Mouse (Mus musculus): ENCODE data around the gene Mfsd14b.

The Mfsd14b gene

DNA sequence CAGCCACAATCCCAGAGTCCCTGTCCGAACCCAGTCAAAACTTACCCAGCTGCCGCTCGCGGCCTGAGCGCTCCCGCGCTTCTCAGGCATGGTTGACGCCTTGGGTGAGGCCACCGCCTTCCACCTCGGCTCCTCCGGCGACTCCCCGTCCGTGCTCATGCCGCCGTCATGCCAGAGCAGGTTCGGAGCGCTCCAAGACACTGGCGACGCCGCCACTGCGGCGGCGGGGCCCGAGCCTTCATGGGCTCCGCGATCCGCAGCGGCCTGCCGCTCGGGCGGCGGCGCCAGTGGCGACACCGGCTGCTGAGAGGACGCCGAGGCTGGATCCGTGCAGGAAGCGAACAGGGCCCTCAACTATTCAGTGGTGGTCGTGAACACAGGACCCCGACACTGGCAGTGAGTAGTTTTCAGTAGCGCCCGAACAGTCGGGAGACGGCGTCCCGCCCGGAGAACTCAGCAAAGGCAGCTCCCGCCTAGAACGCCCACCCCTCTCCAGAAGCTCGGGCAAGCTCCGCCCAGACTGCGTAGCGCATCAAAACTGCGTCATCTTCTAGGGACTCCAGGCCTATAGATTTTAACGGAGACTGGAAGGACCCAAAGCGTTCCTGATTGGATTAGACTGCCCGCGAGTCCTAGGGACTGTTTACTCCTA lies at the start of gene Mfsd14b:
TSS of gene Mfsd14b (minus strand) at position 517 of the 652 bp plus-strand sequence.
- peak; percentile 82 for DNase-seq (ENCODE audit: low spot score)

DNA sequence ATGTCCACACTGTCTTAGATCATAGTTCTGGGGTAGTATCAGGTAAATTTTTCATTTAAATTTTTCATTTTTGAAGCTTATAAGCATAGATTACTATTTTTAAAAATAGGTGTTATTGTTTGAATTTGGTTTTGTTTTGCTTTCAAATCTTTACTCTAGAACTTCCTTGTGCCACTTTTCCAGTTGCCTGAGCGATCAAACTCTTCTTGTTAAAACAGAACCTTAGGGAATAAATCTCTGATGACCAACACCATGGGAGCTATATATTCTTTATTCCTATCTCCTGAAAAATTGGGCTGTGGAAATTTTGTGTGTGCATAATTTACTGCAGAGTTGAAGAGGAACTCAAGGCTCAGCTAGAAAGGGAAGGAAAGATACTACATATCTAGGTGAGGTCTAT lies 37.2 kb upstream of the Mfsd14b start, which contains the start of gene Olfr466:
TSS of gene Olfr466 (plus strand) at position 301 of the 400 bp plus-strand sequence.
- DNase-seq (ENCODE audit: low spot score), result no peak

DNA sequence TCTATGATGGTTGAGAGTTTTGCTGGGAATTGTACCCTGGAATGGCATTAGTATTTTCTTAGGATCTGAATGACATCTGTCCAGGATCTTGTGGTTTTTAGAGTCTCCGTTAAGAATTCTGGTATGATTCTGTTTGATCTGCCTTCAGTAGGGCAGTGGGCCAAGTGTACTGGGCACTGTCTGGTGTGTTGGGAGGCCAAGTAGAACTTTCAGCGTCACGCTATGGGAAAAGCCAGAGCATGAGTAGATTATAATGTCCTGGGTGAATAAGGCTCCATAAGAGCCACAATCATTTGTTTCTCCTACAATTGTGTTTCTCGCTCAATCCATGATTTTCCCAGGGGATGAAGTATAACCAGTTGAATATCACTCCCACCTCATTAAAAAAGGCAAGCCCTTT lies 25.0 kb upstream of the Mfsd14b start, which contains the start of gene Olfr465-ps1:
TSS of gene Olfr465-ps1 (plus strand) at position 301 of the 400 bp plus-strand sequence.
- no peak for DNase-seq (ENCODE audit: low spot score)

- DNase-seq (ENCODE audit: low spot score), result no peak
These were observed 14.5 kb upstream of the Mfsd14b start for GRCm38 (mm10) chr13:65127063-65127847.

DNA sequence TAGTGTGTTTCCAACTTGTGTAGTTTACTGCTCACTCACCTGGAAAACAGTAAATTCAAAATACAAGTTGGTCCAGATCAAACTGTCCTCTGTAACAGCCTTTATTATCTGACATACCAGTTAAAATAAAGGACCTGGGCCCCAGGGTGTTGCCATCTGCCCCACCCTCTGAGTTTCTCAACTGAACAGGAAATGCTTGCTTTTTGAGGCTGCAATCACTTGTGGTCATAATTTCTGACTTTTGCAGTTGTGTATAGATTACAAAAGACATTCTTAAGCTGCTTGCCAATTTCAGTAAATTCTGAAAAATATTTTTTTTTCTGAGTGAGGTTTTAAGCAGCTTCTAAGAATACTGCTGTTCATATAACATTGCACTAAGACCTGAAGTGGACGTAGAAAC lies 9.3 kb upstream of the Mfsd14b start:
- no peak for DNase-seq (ENCODE audit: low spot score)

- no peak for DNase-seq (ENCODE audit: low spot score)
These were observed 8.2 kb upstream of the Mfsd14b start for GRCm38 (mm10) chr13:65120984-65121383.

DNA sequence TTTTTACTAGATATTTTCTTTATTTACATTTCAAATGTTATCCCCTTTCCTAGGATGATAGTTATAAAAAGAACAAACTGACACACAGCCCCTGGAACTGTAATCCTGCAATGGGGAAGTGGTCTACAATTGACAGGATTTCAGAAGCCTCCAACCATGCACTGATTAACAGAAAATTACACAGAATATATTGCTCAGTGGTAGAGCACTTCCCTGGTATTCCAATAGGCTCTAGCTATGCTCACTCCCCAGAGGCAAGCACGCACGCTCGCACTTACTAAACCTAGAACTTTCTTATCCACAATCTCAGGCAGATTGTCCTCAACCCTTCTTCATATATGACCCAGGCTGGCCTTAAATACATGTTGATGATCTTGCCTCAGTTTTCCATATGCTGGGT lies 464 bp upstream of the Mfsd14b start:
- DNase-seq (ENCODE audit: low spot score), result no peak

DNA sequence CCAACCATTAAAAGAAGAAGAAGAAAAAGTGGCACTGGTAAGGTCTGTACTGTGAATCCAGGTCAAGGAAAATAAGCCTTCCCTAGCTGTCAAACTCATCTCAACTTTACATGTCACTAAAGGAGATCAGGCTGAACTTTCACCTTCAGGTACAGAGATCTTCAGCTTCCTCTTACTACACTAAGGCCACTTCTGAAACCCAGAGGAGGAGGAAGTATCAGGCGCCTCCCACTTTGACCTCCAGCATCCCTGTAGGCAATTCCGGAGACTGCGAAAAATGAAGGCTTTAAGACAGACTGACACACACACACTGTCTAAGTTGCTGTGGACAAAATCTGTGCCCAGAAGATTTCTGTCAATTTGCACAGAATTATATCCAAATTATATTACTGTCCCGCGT lies 814 bp downstream of the Mfsd14b start:
- no peak for DNase-seq (ENCODE audit: low spot score)

- DNase-seq (ENCODE audit: low spot score), result no peak
These were observed 11.5 kb downstream of the Mfsd14b start for GRCm38 (mm10) chr13:65101232-65101631.

GRCm38 (mm10) chr13:65100678-65101077 lies 12.1 kb downstream of the Mfsd14b start:
- DNase-seq (ENCODE audit: low spot score), result no peak

- DNase-seq (ENCODE audit: low spot score), result no peak
These were observed 15.8 kb downstream of the Mfsd14b start for GRCm38 (mm10) chr13:65097018-65097417.

DNA sequence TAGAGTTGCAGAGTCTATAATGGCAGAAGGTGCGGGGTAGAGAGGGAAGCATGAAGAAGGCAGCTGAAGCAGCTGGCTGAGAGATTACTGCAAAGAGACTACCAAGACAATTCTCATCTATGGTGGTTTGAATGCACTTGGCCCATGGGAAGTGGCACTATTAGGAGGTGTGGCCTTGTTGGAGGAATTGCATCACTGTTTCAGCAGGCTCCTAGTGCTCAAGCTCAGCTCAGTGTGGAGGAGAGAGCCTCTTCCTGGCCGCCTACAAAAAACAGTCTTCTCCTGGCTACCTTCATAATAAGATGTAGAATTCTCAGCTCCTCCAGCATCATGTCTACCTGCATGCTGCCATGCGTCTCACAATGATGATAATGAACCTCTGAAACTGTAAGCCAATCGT lies 16.9 kb downstream of the Mfsd14b start:
- DNase-seq (ENCODE audit: low spot score), result no peak

DNA sequence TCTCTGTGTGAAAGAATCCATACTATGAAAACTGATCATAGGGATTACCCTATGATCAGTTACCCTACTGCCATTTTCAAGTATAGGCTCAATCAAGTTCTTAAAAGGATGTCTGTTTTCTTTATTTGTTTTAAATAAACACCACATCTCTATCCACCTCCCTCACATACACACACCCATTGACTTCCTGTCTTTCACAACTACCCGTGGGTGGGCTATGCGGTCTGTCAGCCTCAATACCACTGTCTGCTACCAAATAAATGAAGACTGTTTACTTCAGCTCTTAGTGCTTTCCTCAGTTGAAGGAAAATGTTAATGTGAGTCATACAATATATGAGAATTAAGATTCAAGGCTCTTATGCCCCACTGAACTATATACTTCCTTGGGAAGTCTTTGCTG lies 42.8 kb downstream of the Mfsd14b start:
- DNase-seq (ENCODE audit: low spot score), result no peak

- DNase-seq (ENCODE audit: low spot score), result no peak
These were observed 60.1 kb downstream of the Mfsd14b start, which contains the start of gene Prss47 for GRCm38 (mm10) chr13:65052660-65053059. TSS of gene Prss47 (minus strand) at chr13:65052760.

DNA sequence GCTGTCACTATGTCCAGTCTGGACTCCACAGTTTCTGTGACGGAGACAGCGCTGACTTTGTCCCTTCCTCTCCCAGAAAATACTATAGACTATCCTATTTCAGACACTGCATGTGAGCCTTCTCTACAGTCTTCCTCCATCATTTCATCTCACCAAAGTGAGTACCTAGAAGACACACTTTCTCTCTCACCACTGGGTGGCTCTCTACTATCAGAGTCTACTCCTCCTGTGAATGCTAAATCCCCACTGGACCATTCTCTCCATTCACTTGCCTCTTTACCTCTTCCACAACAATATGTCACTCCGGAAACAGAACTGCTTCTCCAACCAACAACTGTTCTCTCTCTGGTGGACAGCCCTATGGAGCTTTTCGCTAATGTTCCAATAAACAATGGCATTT lies 77.7 kb downstream of the Mfsd14b start:
- no peak for DNase-seq (ENCODE audit: low spot score)

DNA sequence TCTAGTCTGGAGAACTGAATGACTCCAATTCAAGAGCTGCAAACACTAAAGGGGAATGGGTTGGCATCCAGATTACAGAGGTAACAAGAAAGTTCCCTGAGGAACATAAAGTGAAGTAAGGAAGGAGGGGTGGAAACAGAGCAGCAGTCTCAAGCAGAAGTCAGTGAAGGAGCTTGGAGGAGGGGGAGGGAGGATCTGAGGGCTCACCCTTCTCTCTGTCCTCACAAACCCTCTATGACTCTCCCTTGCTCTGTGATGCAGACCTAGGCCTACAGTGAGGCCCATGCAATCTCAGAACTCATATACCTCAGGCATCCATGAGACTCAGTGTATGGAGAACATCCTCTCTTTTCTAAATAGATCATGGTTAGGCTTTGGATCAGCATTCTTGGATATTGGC lies 80.0 kb downstream of the Mfsd14b start, which contains the start of gene Spata31d1c:
TSS of gene Spata31d1c (plus strand) at position 301 of the 400 bp plus-strand sequence.
- DNase-seq (ENCODE audit: low spot score), result no peak
